Mouse (Mus musculus) heart, adult 2 months (tissue): ENCODE measurements around the gene Slc17a6.

Source experiments
- EP300 ChIP-seq: fragments of 200-500 bp; IDR thresholded peaks from 2 replicates; pipeline ENCODE4 v1.6.1; 2011; ENCODE audit warnings: low read depth, low read length, control low read depth; ENCODE audit not compliant: insufficient read depth
- POLR2A ChIP-seq: fragments of 200-500 bp; IDR thresholded peaks from 2 replicates; pipeline ENCODE4 v1.6.1; 2011; ENCODE audit warnings: mild to moderate bottlenecking, low read depth, low read length, control low read depth; ENCODE audit not compliant: insufficient read depth

- TF ChIP-seq POLR2A = no peak
- TF ChIP-seq EP300 = no peak
Measured at GRCm38 (mm10) chr7:51709508-51709907, 87.7 kb downstream of the Slc17a6 start.
